Mouse (Mus musculus): ENCODE measurements around the gene Gstm7.
A peak's percentile ranks its signal among the peaks of the same experiment; 100 is the strongest.
"Not testable (repeated sequence)": the region's sequence is repeated elsewhere in the genome, so short reads cannot be mapped to it uniquely, and the experiment has no call there.

The Gstm7 gene

DNA sequence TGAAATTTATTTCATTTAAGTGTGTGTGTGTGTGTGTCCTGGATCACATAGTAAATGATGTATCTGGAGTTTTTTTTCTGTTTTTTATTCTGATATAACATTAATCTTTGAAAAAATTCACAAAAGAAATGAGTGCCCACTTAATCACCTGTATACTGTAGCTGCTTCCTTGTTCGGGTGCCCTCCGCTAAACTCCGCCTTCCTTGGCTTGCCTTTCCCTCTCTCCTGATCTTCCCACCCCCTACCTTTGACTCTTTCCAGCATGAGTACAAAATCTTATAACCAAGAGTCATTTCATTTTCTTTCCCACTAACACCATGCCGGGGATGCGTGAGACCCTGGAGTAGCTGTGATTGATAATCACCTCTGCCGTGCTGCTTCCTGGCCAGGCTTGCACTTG is 511 bp upstream of the Gstm7 start:
- DNase-seq = no peak

DNA sequence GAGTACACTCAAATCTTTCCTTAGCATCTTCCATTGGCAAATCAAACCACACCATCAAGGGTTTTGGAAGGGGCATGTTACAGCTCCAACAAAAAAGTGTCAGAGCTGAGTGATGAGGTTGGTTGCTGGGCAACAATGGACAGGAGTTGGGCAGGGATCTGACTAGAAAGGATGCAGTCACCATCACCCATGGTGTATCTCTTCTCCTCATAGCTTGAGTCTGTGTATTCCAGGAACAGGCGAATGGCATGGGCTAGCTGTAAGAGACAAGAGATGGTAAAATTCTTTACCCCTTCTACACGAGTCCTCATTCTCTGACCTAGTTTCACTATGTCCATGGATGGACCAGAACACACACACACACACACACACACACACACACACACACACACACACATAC is 483 bp downstream of the Gstm7 start:
- no peak for DNase-seq

DNA sequence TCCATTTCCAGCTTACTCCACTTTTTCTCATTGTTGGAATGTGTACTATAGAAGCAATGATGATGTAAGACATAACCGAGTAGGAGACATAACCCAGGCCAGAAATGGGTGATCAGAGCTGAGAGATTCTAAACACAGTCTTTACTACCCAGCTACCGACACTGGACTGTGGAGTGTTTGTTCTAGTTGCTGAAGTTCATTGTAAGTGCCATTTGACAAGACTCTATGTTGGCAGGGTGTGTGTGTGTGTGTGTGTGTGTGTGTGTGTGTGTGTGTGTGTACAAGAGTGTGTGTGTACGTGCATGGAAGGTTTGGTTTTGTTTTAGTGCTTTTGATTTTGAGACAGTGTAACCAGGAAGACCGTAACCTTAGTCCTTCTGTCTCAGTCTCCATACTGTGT is 1.9 kb downstream of the Gstm7 start:
- DNase-seq = no peak

DNA sequence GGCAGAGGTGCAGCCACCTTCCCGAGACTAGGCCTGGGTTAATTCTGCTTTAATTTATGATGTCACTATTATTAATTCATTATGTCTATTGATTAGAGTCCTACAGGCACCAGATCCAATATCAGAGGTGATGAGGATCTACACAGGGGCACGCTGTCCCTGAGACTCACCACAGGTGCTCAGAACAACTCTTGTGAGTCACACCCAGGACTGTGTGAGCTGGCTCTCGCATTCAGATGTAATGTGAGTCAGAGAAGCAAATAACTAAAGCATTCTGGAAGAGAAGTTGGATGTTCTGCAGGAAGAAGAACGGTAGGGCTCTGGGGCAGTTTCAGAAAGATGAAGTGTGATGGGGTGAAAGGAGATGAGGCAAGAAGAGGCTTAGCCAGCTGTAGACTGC is 2.4 kb downstream of the Gstm7 start:
- DNase-seq = no peak

DNA sequence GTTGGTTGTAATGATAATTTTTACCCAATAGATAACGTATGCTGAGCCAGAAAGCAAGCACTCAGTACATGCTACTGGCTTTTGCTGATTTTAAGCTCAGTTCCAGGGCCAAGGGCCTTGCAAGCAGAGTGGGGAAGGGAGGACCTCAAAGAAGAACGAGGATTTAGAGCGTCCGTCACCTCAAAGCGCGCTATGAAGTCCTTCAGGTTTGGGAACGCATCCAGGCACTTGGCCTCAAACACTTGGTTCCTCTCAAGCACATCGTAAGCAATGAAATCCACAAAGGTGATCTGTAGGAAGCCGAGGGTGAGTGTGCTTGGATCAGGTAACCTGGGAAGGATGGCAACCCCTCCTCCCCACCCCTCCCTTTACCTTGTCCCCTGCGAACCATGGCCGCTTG is 2.9 kb downstream of the Gstm7 start:
- no peak for DNase-seq

DNA sequence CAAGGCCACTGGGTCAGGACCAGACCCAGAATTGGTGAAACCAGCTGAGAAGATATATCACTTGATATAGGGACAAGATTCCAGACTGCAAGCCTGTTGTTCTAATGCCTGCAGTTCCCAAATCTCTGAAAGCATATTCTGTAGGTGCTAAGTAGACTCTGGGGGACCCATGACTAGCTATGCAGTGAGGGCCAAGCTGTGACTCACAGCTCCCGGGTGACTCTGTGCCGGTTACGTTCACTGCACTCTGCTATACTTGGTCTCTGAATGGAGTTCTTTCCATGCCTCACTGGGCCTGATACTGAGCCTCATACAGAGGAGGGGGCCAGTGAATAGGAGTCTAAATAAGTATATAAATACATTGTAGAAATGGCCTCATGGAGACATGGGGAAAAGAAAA is 3.8 kb downstream of the Gstm7 start:
- no peak for DNase-seq

DNA sequence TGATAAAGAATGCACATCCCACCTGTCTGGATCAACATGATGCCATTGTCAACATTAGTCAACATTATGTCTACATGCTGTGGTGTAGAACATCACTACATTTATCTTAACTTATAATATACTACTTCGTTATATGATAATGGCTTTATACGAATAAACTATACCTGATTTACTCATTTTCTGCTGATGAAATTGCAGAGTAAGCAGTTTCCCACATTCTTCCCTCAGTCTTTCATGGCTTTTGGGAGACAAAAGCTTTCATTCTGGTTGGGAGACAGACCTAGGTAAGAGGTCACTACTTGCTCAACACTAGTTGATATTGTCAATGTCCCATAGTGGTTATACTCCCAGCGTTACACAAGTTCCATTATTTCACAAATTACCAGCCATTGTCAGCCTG is 6.3 kb downstream of the Gstm7 start:
- no peak for DNase-seq

DNA sequence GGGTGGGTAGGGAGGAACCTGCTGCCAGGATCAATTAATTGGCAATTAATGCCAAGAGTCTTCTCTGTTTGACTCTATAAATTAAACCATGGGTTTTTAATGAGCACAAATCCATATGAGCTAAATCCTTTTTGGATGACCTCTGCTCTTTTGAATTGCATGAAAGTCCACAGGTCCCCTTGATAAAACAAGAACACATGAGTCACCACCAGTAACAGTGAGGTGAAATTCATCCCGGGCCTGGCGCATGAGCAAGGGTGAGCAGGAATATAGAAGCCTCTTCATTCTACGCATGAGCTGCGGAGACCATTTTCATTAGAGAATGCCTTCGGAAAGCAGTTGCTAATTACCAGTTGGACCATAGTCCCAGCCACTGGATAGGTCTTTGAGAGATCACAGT is 11.3 kb downstream of the Gstm7 start:
- no peak for DNase-seq

DNA sequence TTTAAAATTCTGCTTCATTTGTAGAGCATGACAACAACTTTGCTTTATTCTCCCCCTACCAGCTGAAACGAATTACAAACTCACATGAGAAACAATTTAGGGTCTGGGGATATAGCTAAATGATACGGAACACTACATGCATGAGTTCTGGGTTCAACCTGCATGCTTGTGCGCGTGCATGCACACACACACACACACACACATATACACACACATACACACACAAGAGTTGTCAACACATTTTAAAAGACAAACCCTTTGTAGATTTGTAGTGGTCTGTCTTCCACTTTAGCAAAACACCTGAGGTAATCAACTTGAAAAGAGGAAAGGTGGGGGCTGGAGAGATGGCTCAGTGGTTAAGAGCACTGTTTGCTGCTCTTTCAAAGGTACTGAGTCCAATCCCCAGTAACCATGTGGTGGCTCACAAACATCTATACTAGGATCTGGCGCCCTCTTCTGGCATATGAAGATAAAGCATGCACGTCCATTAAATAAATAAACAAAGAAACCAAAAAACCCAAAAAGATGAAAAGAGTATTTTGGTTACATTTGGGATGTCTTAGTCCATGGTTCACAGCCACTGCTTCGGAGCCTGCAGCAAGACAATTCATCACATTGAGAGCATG is 13.7 kb downstream of the Gstm7 start:
- DNase-seq = peak; percentile 61 to 65

DNA sequence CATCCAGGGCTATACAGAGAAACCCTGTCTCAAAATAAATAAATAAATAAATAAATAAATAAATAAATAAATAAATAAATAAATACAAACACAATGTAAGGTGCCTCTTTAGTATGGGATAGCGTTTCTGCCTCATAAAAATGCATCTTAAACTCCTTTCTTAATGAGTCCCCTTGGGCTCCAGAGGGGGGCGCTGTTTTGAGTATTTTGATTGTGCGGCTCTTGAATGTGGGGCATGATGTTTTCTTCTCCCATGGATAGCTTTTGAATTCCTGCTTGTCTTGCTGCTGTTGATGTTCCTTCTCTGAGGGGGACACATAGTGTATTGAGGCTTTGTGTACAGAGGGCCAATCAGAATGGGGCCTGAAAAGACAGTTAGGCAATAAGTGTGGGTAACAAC is 14.5 kb downstream of the Gstm7 start:
- DNase-seq = peak; percentile 32 to 33

DNA sequence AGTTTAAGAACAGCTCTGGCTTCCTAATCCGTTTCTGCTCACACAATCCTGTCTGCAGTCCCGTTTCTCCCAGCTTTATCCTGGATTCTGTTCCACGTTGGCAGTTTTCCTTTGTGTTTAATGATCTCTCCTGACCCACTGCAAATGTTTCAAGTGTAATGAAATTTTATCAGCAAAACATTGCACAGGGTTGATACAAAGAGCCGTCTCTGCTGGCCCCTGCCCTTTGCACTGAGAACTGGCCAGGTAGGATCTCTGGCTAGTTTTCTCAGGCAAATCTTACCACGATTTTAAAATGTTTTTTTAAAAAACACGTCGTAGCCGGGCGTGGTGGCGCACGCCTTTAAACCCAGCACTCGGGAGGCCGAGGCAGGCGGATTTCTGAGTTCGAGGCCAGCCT is 14.9 kb downstream of the Gstm7 start:
- DNase-seq = no peak

DNA sequence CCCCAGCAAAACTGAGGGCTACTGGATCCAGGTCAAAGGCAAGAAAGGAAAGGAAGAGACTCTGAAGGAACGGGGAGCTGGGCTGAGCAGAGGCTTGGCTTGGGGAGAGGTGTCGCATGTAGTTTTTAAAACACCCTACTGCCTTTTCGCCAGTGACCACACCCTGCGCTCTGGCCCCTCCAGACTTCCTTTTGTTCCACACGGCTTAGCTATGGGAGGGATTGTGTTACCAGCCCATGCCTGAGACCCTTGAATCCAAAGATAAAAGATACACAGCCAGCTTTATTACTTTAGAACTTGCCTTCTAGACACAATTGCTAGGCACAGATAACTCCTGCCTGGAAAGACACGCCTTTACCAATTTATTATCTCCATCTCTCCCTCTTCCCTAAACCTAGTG is 25.7 kb downstream of the Gstm7 start:
- no peak for DNase-seq

DNA sequence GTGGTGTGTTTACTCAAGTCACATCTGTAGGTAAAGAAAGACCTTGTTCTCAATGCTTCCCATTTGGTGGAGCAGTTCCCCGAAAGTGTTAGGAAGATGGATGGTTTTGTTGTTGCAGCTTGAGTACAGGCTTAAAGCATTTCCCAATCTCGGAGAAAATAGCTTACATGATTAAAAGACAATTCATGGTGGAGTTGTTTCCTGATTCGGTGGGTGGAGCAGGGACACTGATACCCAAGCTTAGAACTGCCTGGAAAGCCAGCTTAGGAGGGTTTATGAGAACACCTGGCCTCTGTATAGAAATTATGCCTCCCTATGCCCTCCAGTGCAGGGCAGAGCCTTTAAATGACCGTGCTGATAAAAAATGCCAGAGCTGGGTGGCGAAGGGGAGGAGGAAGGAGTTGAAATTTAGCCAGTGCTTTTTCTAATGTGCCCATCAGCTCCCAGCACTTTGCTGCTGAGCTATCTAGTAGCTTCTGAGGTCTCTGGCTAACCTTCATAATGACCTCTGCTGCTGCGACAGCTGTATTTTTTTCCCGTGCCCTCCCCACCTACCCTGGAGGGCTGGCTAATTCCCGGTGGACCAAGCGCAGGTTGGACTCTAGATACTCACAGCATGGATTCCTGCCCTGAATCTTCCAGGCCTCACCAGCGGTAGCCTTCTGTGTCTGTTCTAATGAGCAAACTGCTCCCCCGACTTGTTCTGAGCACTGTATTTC is 30.5 kb downstream of the Gstm7 start:
- DNase-seq = no peak

DNA sequence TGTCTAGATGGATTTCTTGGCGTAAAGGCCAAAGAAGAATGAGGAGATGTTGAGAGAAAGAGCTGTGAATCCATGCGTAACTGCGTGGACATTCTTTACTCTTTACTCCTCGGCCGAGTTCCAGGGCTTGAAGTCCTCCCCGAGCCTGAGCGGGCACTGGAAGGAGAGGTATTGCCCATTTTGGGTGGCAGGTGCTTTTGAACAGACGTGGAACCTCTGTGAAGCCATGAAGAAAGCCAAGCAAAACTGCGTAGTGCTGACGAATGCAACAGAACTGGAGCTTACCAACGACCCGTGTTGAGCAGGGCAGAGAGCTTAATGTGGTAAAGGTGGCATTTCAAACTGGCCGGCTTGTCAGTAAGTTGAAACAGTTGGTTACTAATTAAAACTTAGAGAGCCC is 32.9 kb downstream of the Gstm7 start:
- no peak for DNase-seq

DNA sequence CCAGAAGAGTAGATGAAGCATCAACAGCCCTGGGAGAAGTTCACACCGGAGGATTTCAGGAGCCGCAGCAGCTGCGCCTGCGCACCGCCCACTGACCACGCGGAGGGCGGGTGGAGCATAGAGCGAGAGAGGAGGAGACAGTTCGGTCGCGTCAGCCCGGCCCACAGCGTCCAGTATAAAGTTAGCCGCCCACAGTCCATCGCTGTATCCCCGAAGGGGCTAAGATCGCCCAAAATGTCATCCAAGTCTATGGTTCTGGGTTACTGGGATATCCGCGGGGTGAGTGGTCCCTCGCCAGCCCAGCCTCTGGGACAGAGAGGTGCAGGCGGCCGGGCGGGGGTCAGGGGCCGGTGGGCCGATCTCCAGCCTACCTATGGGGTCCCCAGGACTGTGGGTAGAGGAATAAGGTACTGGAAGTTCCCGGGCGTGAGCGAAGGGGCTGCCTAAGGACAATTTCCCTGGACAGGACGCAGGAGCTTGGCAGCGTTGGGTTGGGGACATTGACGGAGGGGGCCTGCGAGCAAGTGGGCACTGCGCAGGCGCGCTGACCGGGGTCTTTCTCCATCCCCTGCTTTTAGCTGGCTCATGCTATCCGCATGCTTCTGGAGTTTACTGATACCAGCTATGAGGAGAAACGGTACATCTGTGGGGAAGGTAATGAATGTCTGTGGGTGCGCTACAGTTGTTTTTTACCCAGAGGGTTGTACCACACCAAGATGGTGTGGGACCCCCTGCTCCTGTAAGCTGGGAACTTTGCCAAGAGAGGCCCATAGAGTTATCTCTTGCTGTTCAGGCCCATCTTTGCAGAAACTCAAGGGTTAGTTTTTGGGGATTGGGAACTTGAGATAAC is 35.7 kb downstream of the Gstm7 start, which contains the start of gene Gstm5:
TSS of gene Gstm5 (plus strand) at position 102 of the 850 bp plus-strand sequence.
- peak in 1 of 2 experiments; percentile 9 for DNase-seq

DNA sequence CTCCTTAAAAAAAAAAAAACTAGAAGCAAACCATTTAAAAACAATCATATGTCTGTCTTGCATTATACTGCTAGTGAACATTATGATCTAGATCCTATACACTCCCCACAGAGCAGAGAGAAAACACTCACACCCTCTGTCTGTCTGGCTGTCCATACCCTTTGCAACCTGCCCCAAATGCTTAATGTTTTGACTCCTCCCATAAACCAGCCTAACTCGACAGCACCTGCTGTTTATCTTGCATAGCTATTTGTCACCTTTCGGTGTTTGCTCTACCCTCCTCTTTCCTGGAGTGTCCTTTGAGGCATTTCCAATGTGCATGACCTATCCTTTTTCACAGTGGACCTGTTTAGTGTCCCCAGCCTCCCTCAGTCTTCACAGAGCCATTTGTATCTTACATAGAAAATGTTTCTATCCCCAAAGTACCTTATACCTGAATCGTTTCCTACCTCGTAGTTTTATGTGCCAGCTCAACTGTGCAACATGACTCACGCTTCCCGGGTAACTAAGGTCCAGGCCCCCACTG is 36.4 kb downstream of the Gstm7 start:
- no peak for DNase-seq

DNA sequence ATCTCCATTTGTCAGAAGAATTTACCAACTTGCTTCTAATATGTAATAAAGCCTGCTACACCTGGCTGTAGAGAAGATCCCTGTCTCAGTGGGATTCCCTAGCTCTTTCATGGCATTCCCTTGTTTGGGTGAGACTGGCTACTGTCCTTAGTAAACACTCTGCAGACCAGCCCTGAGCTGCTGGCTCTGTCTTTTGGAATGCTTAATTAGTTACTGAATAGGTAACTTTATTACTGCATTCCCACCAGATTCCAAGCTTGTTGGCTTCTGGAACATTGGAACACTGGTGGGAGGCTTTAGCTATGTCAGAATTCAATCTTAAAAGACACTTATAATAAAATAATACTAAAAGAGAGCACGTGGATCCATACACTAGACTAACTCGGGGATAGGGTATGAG is 42.4 kb downstream of the Gstm7 start:
- not testable (repeated sequence) for DNase-seq

DNA sequence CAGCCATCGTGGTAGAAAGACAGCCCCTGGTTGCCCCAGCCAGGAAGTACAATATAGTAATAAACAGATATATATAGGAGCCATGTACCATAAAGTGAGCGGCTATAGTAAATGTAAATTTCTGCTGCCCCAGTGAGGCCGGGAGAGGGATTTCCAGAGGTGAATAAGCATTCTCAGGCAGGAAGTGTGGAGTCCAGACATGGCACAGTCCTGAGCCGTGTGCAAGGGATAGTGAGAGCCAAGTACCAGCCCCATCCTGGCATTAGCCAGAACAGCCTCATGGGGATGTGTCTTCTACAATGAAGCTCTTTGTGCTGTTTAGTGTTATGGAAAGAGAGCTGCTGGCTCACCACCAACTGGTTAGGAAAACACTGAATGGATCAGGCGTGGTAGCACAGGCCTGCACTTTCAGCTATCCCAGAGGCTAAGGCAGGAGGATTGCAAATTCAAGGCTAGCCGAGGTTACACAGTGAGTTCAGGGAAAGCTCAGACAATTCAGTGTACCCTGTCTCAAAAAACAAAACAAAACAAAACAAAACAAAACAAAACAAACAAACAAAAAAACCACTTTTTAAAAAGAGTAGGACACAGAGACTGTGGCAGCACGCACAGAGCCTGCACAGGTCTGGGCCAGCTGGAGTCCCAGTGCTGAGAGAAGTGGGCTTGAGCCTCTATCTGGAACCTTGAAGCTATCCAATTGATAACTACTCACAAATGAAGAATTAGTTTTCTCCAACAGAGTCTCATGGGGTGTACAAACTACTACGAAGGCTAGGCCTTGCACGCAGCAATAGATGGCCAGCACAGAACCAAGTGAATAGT is 43.7 kb downstream of the Gstm7 start:
- DNase-seq = no peak

DNA sequence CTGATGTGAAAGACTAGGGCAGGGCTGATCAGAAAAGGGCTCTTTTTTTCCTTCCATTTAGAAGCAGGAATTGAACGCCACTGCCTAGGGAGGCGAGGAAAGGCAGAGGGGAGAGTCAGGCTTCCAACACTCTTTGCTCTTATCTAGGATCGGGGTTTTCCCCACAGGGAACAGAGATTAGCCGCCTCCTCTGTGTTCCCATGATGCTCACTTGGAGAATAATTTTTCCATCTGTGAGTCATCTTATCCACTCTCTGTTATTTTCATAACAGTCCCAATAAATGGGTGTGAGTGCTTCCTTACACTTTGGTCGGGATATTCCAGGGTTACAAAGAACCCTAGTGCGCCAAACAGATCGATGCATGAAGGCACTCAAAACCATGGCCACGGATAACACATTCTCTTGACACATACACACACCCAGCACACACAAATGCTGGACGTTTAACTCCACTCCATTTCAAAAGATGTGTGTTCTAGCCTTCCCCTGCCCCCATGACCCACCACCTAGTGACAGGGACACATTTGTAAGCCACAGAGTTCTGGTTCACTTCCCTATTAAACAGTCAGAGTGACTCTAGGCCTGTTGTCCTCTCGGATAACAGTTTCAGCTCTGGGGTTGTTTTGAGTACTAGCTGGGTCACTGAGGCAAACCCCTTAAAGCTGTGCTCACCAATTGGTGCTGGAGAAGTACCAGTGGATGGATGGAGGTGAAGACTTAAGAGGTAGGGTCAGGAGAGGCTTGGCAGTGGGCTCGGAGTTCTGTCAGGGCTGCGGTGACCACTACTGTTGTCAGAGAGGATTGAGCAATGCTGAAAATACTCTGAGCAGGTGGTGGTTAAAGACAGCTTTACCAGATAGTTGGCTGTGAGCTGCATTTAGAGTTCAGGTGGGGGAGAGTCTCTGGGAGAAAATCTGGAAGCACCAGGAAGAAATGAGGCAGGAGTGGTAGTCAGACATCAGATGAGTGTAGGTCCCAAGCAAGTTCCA is 53.6 kb downstream of the Gstm7 start:
- no peak for DNase-seq

DNA sequence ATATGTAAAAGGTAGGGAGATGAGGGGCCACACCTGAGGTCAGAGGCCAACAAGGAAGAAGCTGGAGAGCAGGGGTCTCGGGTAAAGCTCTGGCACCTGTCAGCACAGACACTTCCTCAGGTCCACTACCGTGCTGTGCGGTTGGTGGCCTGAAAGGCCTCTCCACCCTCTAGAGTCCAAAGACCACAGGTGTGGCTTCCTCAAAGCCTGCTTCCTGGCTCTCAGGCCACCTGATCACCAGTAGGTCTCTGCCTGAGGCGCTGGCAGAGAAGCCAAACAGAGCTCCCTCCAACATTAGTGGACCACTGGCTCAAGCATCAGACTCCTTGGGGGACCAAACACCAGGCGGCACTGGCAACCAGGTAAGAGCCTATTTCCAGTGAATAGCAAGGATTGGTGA is 54.6 kb downstream of the Gstm7 start, which contains the start of gene Eps8l3:
TSS of gene Eps8l3 (plus strand) at position 225 of the 400 bp plus-strand sequence.
- DNase-seq = no peak

All from B cell, adult 2 months (primary cell).